Mouse (Mus musculus) hindbrain, embryonic 12.5 days (tissue): ENCODE measurements around the gene Ppil1. TPM values are rescaled to one million over a fixed set of nuclear protein-coding genes. Genes with fewer than 3 reads are reported as not detected.

Experiments used
- ATAC-seq: fragments of 200-750 bp; cut with Nextera tagmentation; 2 replicates; pipeline ENCODE4 v1.8.0; 2017; ENCODE audit warnings: moderate TSS enrichment; ENCODE audit not compliant: low FRiP score
- H3K27ac ChIP-seq: fragments of 300-500 bp; sonication (generic); 2 replicates; pipeline ENCODE4 v1.5.1; 2016; ENCODE audit warnings: mild to moderate bottlenecking
- H3K27me3 ChIP-seq: fragments of 300-500 bp; sonication (generic); 2 replicates; pipeline ENCODE4 v1.6.1; 2016; ENCODE audit warnings: mild to moderate bottlenecking
- H3K36me3 ChIP-seq: fragments of 300-500 bp; sonication (generic); 2 replicates; pipeline ENCODE4 v1.6.1; 2016; ENCODE audit warnings: mild to moderate bottlenecking
- H3K4me1 ChIP-seq: fragments of 300-500 bp; sonication (generic); 2 replicates; pipeline ENCODE4 v1.6.1; 2016
- H3K4me2 ChIP-seq: fragments of 300-500 bp; sonication (generic); replicated peaks from 2 replicates; pipeline ENCODE4 v1.6.1; 2016; ENCODE audit warnings: mild to moderate bottlenecking
- H3K4me3 ChIP-seq: fragments of 300-500 bp; sonication (generic); 2 replicates; pipeline ENCODE4 v1.5.1; 2016; ENCODE audit warnings: mild to moderate bottlenecking
- H3K9ac ChIP-seq: fragments of 300-500 bp; sonication (generic); 2 replicates; pipeline ENCODE4 v1.6.1; 2016; ENCODE audit warnings: mild to moderate bottlenecking, moderate library complexity
- H3K9me3 ChIP-seq: fragments of 300-500 bp; sonication (generic); replicated peaks from 2 replicates; pipeline ENCODE4 v1.6.1; 2016; ENCODE audit warnings: mild to moderate bottlenecking
- WGBS: fragments of 180-500 bp; shearing (Covaris S2); methylation state at CpG from one replicate; pipeline ENCODE4 v1.1.7; 2016; 5-methylcytosine and 5-hydroxymethylcytosine counted together
- polyA plus RNA-seq: library from polyadenylated mRNA; unstranded; fragments of >200 nt; fragmentation: Nextera tagmentation; extraction: Ambion mirVana; gene quantifications from 2 replicates; pipeline ENCODE4 v1.2.1, GENCODE M21; 2016

The Ppil1 gene
- 102 and 105 TPM in 2 replicates for polyA plus RNA-seq

- H3K36me3 ChIP-seq = peaks cover 16% of the 10 kb centered on the region
- no peaks in the 10 kb centered on the region for H3K27me3 ChIP-seq
- H3K4me1 ChIP-seq = peaks cover 31% of the 10 kb centered on the region
- peak within 1 kb of the TSS; percentile 87 for H3K4me3 ChIP-seq
- 8% methylated on average over 38 of the region's 38 CpGs for WGBS
- peak within 1 kb of the TSS; percentile 97 for H3K27ac ChIP-seq
- H3K9ac ChIP-seq = peak within 1 kb of the TSS; percentile 83
- peak within 1 kb of the TSS; percentile 66 for H3K4me2 ChIP-seq
- ATAC-seq = peak; percentile 65
- H3K9me3 ChIP-seq = no peaks in the 10 kb centered on the region
Observed at GRCm38 (mm10) chr17:29263840-29264633, at the start of gene Ppil1. Ppil1 (minus strand) TSS chr17:29264186.

GRCm38 (mm10) chr17:29313300-29313699, 49.3 kb upstream of the Ppil1 start:
- H3K4me2 ChIP-seq = no peak overlapping the region
- H3K4me3 ChIP-seq = no peak overlapping the region
- H3K4me1 ChIP-seq = 0 out of 2 replicates have a peak, but pooled peaks cover 7% of the 10 kb centered on the region
- H3K36me3 ChIP-seq = no peaks in the 10 kb centered on the region
- no peak overlapping the region for H3K9ac ChIP-seq
- H3K27me3 ChIP-seq = no peaks in the 10 kb centered on the region
- H3K9me3 ChIP-seq = no peaks in the 10 kb centered on the region
- H3K27ac ChIP-seq = no peak overlapping the region
- no peak for ATAC-seq

DNA sequence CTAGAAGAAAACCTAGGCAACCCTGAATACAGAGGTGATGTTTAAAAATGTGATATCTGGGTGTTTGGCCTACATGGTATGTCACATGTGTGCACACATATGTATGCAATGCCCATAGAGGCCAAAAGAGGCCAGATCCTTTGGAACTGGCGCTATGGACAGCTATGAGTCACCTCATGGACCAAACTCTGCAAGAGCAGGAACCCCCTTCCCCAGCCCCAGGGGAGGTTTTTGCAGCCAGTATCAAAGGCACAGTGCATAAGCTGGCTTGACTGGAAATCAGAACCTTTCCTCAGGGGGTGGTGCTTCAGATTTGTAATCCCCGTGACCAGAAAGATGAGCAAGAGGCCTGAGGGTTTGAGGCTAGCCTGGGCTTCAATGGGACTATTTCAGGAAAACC, 48.1 kb upstream of the Ppil1 start:
- Histone ChIP-seq H3K9ac (no peak overlapping the region), H3K4me1 (0 out of 2 replicates have a peak, but pooled peaks cover 7% of the 10 kb centered on the region), H3K27me3 (no peaks in the 10 kb centered on the region), H3K9me3 (no peaks in the 10 kb centered on the region), H3K4me3 (no peak overlapping the region), H3K36me3 (no peaks in the 10 kb centered on the region), H3K4me2 (no peak overlapping the region), H3K27ac (no peak overlapping the region)
- no peak for ATAC-seq
- 88% methylated on average over 2 of the region's 2 CpGs for WGBS

DNA sequence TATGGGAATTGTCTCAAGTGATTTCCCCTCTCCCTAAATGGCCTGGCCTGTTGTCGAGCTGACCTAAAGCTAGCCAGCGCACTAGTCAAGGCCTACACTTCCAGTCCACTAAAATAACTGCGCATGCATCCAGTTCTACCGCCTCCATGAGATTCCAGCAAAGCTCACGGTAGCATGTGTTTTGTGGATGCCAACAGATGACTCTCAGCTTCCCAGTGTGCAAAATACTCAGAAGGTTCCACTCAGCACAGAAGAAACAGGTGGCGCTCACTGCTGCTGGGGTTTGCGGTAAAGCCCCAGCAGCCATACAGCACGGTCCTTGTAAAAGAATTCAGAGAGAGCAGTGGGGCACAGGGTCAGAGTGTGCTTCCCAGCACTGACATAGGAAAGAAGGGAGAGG, 47.6 kb upstream of the Ppil1 start:
- no peaks in the 10 kb centered on the region for H3K27me3 ChIP-seq
- no peaks in the 10 kb centered on the region for H3K9me3 ChIP-seq
- WGBS = 89% methylated on average over 8 of the region's 8 CpGs
- H3K4me2 ChIP-seq = no peak overlapping the region
- H3K9ac ChIP-seq = no peak overlapping the region
- no peak for ATAC-seq
- no peak overlapping the region for H3K4me3 ChIP-seq
- H3K4me1 ChIP-seq = 0 out of 2 replicates have a peak, but pooled peaks cover 7% of the 10 kb centered on the region
- no peak overlapping the region for H3K27ac ChIP-seq
- H3K36me3 ChIP-seq = no peaks in the 10 kb centered on the region

DNA sequence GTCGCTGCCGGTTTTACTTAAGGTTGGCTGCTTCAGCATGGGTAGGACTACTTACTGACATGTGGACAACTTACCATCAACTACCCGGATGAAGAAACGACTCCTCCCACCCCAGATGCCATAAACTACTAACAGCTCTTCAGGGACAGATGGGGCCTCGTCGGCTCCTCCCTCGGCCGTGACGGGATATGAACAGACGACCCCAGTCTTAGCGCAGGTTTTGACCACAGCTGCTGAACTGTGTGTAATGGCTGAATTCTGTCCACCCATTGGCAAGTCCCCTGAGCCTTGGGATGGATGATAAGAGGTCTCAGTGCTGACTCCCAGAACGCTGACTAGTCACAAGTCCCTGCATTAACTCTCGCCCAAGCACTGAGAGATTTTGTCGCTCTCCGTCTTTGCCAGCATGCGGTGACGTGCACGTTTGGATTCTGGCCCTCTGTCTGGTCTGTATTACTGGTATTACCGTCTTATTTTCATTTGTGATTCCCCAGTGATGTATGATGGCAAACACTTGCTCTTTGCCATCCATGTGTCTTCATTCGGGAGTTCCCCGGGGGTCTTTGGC, 46.2 kb upstream of the Ppil1 start:
- no peak overlapping the region for H3K27ac ChIP-seq
- no peak overlapping the region for H3K4me2 ChIP-seq
- 74% methylated on average over 21 of the region's 21 CpGs for WGBS
- H3K9me3 ChIP-seq = no peaks in the 10 kb centered on the region
- H3K27me3 ChIP-seq = no peaks in the 10 kb centered on the region
- H3K4me1 ChIP-seq = peaks cover 9% of the 10 kb centered on the region
- ATAC-seq = no peak
- no peak overlapping the region for H3K4me3 ChIP-seq
- no peaks in the 10 kb centered on the region for H3K36me3 ChIP-seq
- H3K9ac ChIP-seq = no peak overlapping the region

DNA sequence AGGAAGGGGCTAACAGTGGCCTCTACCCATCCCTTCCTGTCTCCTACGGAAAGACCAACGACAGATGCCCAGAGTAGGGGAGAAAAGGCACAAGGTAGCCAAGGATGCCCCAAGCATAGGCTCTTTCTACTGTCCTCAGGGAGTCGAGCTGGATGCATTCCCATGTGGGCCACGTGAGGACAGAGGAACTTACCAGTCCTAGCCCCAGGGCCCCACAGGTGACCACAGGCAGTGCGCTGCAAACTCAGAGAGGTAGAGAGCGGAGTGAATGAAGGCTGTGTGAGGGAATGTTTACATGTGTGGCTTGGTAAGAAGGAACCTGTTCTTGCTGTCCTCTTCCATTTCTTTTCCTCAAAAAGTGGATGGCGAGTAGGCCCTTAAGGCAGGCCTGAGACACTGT, 41.9 kb upstream of the Ppil1 start:
- ATAC-seq = no peak
- 50% methylated on average over 7 of the region's 7 CpGs for WGBS

DNA sequence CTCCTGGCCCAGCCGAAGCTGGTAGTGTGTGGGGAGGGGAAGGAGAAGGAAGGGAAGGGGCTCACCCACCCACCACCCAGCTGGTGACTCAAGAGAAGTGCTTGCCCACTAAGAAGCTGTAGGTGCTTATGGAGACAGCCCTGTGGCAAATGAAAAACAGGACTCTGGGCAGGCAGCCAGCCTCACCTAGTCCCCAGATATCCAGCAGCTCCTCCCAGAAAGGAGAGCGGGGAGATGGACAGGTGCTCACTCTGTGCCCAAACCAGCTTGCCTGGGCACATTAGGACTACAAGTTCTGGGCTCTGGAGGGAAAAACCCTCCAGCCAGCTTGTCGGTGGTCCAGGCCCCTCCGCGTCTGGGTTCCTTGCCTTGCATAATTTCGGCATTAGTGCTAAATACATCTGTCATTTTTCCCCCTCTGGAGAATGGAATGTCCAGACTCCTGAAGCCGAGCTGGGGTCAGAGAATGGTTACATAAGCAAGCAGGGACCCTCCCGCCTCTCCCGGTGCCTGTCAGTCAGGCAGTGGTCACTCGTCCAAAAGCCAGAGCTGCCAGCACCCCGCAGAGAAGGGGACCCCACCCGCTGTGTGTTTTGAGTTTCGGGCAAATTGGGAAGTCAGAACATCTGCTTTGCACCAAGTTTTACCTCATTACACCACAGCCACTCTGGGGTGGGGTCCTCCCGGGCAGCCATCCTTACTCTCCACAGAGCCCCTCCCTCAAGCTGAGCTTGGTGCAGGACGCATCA, 41.2 kb upstream of the Ppil1 start:
- Histone ChIP-seq H3K4me3 (no peak overlapping the region), H3K4me1 (peaks cover 21% of the 10 kb centered on the region), H3K9me3 (no peaks in the 10 kb centered on the region), H3K4me2 (no peak overlapping the region; the same call in 1 of the 2 replicates), H3K36me3 (peaks cover 20% of the 10 kb centered on the region), H3K27me3 (no peaks in the 10 kb centered on the region), H3K9ac (peak overlapping the region; percentile 23; the same call in 1 of the 2 replicates), H3K27ac (no peak overlapping the region)
- ATAC-seq = no peak
- WGBS = 18% methylated on average over 15 of the region's 15 CpGs

More for the DNA sequence above, 41.9 kb upstream of the Ppil1 start:
- no peaks in the 10 kb centered on the region for H3K9me3 ChIP-seq
- peaks cover 21% of the 10 kb centered on the region for H3K4me1 ChIP-seq
- no peaks in the 10 kb centered on the region for H3K27me3 ChIP-seq
- no peak overlapping the region for H3K27ac ChIP-seq
- no peak overlapping the region for H3K4me3 ChIP-seq
- no peak overlapping the region for H3K4me2 ChIP-seq
- H3K9ac ChIP-seq = no peak overlapping the region
- peaks cover 14% of the 10 kb centered on the region for H3K36me3 ChIP-seq

DNA sequence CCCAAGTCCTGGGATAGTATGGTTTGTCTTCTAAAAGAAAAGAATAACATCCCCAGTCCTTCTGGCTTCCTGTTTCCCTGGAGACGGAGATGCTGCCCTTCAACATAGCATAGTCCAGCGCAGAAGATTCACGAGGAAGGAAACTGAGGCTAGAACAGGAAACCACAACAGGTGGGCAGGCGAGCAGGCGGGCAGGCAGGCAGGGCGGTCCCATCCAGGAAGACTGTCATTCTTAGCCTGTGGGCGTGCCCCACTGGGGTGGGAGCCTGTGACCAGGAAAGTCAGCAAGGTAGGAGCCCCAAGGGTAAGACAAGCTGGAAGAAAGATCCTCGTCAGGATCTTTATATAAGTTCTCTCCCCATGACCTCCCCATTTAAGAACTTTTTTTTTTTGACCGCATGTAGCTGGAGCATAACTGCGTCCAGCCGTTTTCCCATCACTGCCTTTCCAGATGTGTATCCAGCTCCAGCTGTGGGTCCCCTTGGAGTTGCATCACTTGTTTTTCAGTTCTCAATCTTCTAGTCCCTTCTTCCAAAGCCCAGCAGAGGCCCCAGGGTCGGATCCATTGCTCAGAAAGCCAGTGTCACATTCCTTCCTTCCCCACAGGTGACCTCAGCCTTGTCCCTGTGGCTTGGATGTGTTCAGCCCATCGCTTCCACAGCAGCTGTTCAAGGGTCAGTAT, 40.5 kb upstream of the Ppil1 start:
- ATAC-seq = no peak
- no peak overlapping the region for H3K9ac ChIP-seq
- H3K4me2 ChIP-seq = no peak overlapping the region; the same call in 1 of the 2 replicates
- no peaks in the 10 kb centered on the region for H3K9me3 ChIP-seq
- peaks cover 27% of the 10 kb centered on the region for H3K36me3 ChIP-seq
- WGBS = 63% methylated on average over 13 of the region's 13 CpGs
- no peak overlapping the region for H3K4me3 ChIP-seq
- peaks cover 21% of the 10 kb centered on the region for H3K4me1 ChIP-seq
- H3K27me3 ChIP-seq = no peaks in the 10 kb centered on the region
- H3K27ac ChIP-seq = no peak overlapping the region

GRCm38 (mm10) chr17:29303856-29304255, 39.9 kb upstream of the Ppil1 start:
- Histone ChIP-seq H3K4me3 (no peak overlapping the region), H3K4me1 (peaks cover 21% of the 10 kb centered on the region), H3K27ac (no peak overlapping the region), H3K4me2 (no peak overlapping the region), H3K9ac (no peak overlapping the region), H3K9me3 (no peaks in the 10 kb centered on the region), H3K27me3 (no peaks in the 10 kb centered on the region), H3K36me3 (peaks cover 32% of the 10 kb centered on the region)
- ATAC-seq = no peak
- 62% methylated on average over 3 of the region's 3 CpGs for WGBS

DNA sequence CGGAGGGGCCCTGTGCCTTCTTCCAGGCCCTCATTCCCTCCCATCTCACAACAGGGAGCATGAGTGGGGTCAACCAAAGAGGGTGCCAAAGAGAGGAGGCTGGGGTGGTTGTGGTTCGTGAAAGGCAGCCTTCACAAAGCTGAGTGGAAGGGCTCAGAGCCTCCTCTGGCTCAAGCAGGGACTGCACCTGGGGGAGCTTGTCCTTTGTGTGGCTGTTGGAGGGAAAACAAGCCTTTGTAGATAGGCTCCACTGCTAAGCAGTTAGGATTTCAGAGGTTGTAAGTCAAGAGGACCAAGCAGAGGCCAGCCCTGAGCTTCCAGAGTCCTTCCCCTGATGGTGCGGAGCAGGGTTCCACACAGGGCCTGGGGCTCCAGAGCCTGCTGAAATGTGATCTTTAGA, 39.1 kb upstream of the Ppil1 start:
- no peak for ATAC-seq
- no peak overlapping the region for H3K27ac ChIP-seq
- H3K4me1 ChIP-seq = peaks cover 21% of the 10 kb centered on the region
- 44% methylated on average over 3 of the region's 3 CpGs for WGBS
- no peak overlapping the region for H3K9ac ChIP-seq
- H3K4me2 ChIP-seq = no peak overlapping the region
- H3K36me3 ChIP-seq = peaks cover 38% of the 10 kb centered on the region
- no peaks in the 10 kb centered on the region for H3K9me3 ChIP-seq
- no peaks in the 10 kb centered on the region for H3K27me3 ChIP-seq
- no peak overlapping the region for H3K4me3 ChIP-seq

GRCm38 (mm10) chr17:29302149-29302548, 38.2 kb upstream of the Ppil1 start:
- H3K36me3 ChIP-seq = peaks cover 44% of the 10 kb centered on the region
- no peak overlapping the region for H3K27ac ChIP-seq
- no peak overlapping the region for H3K4me3 ChIP-seq
- H3K4me1 ChIP-seq = peaks cover 21% of the 10 kb centered on the region
- ATAC-seq = no peak
- whole genome bisulfite sequencing = 77% methylated on average over 5 of the region's 5 CpGs
- no peak overlapping the region for H3K9ac ChIP-seq
- no peaks in the 10 kb centered on the region for H3K9me3 ChIP-seq
- H3K27me3 ChIP-seq = no peaks in the 10 kb centered on the region
- no peak overlapping the region for H3K4me2 ChIP-seq

- no peak for ATAC-seq
- H3K9me3 ChIP-seq = no peaks in the 10 kb centered on the region
- no peak overlapping the region for H3K4me2 ChIP-seq
- H3K4me1 ChIP-seq = peaks cover 21% of the 10 kb centered on the region
- H3K36me3 ChIP-seq = peaks cover 48% of the 10 kb centered on the region
- no peak overlapping the region for H3K27ac ChIP-seq
- H3K27me3 ChIP-seq = no peaks in the 10 kb centered on the region
- 97% methylated on average over 6 of the region's 6 CpGs for WGBS
- H3K4me3 ChIP-seq = no peak overlapping the region
- H3K9ac ChIP-seq = no peak overlapping the region
Observed at GRCm38 (mm10) chr17:29301421-29301820, 37.4 kb upstream of the Ppil1 start.
